Mouse (Mus musculus) myocyte (in vitro differentiated cells): ENCODE data around the gene Zfp644. TPM values are rescaled to one million over a fixed set of nuclear protein-coding genes. Genes with fewer than 3 reads are reported as not detected.

Source experiments
- H3K27me3 ChIP-seq: one replicate; pipeline ENCODE4 v1.6.1; 2011; ENCODE audit not compliant: control insufficient read depth, insufficient read depth, insufficient read length
- H3K36me3 ChIP-seq: one replicate; pipeline ENCODE4 v1.6.1; 2011; ENCODE audit not compliant: control insufficient read depth, insufficient read depth
- H3K4me2 ChIP-seq: one replicate; pipeline ENCODE4 v1.6.1; 2011; ENCODE audit warnings: low read depth, control low read depth
- H3K4me3 ChIP-seq: one replicate; pipeline ENCODE4 v1.5.1; 2011; ENCODE audit warnings: mild to moderate bottlenecking, control low read depth, moderate library complexity
- H3K79me2 ChIP-seq: one replicate; pipeline ENCODE4 v1.6.1; 2011; ENCODE audit not compliant: control insufficient read depth, insufficient read depth
- H3ac ChIP-seq: one replicate; pipeline ENCODE4 v1.6.1; 2011; ENCODE audit not compliant: control insufficient read depth, insufficient read length
- CEBPB ChIP-seq: IDR thresholded peaks from 2 replicates; pipeline ENCODE4 v1.6.1; 2011; ENCODE audit warnings: mild to moderate bottlenecking, moderate library complexity; ENCODE audit not compliant: poor library complexity, insufficient read depth, severe bottlenecking
- E2F4 ChIP-seq: IDR thresholded peaks from one replicate; pipeline ENCODE4 v1.6.1; 2011; ENCODE audit warnings: mild to moderate bottlenecking, control low read depth, moderate library complexity; ENCODE audit not compliant: insufficient read depth
- MAX ChIP-seq: IDR thresholded peaks from one replicate; pipeline ENCODE4 v1.6.1; 2011; ENCODE audit warnings: low read depth, mild to moderate bottlenecking, control low read depth
- MYOD1 ChIP-seq, 3 experiments: IDR thresholded peaks; one replicate each; pipeline ENCODE4 v1.6.1; 2011; ENCODE audit warnings: control low read depth in 2 of 3, low read depth in 2 of 3, mild to moderate bottlenecking in 2 of 3, moderate library complexity in 1 of 3; ENCODE audit not compliant: insufficient read length in 2 of 3, control insufficient read depth in 1 of 3
- MYOG ChIP-seq, 3 experiments: IDR thresholded peaks; one replicate each; pipeline ENCODE4 v1.6.1; 2011; ENCODE audit warnings: control low read depth in 2 of 3, low read depth in 2 of 3, mild to moderate bottlenecking in 2 of 3; ENCODE audit not compliant: insufficient read length in 2 of 3, control insufficient read depth in 1 of 3, insufficient read depth in 1 of 3
- POLR2A ChIP-seq: IDR thresholded peaks from one replicate; pipeline ENCODE4 v1.6.1; 2011; ENCODE audit warnings: low read depth, mild to moderate bottlenecking, control low read depth, moderate library complexity; ENCODE audit not compliant: insufficient read length
- POLR2AphosphoS2 ChIP-seq: IDR thresholded peaks from one replicate; pipeline ENCODE4 v1.6.1; 2011; ENCODE audit warnings: low read depth, control low read depth; ENCODE audit not compliant: insufficient read length
- REST ChIP-seq: IDR thresholded peaks from one replicate; pipeline ENCODE4 v1.6.1; 2011; ENCODE audit warnings: mild to moderate bottlenecking, control low read depth, moderate library complexity; ENCODE audit not compliant: insufficient read depth, insufficient read length
- SRF ChIP-seq: IDR thresholded peaks from one replicate; pipeline ENCODE4 v1.6.1; 2011; ENCODE audit warnings: low read depth; ENCODE audit not compliant: control insufficient read depth, insufficient read length
- TCF12 ChIP-seq: IDR thresholded peaks from one replicate; pipeline ENCODE4 v1.6.1; 2011; ENCODE audit warnings: mild to moderate bottlenecking, control low read depth; ENCODE audit not compliant: poor library complexity, insufficient read depth, severe bottlenecking
- TCF3 ChIP-seq: IDR thresholded peaks from one replicate; pipeline ENCODE4 v1.6.1; 2011; ENCODE audit warnings: low read depth, control low read depth; ENCODE audit not compliant: insufficient read length
- USF1 ChIP-seq: IDR thresholded peaks from one replicate; pipeline ENCODE4 v1.6.1; 2011; ENCODE audit warnings: low read depth, mild to moderate bottlenecking, control low read depth, moderate library complexity
- polyA plus RNA-seq: library from polyadenylated mRNA; unstranded; fragments of >200 nt; fragmentation: generic; extraction: Trizol; gene quantifications from one replicate; pipeline ENCODE4 v1.2.1, GENCODE M21; 2012; ENCODE audit warnings: missing spikeins

The Zfp644 gene
- polyA plus RNA-seq, 1 experiment = 5.1 TPM

DNA sequence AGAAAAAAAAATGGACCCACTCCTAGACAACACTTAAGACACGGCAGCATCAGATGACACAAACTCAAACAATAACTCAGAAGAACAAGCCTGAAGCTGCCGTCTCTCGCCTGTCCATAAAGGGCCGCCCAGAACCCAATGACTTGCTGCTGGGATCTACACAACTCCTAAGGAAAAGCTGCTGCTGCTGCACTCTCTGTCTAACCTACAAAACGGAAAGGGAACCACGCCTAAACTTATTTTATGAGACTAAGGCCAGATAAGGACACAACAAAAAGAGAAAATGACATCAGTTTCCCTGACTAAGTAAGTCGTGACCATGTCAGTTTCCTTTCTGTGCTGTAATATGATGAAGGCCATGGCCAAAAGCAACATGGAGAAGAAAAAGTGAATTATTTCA, 82.5 kb downstream of the Zfp644 start:
- H3K4me2 ChIP-seq = no peak overlapping the region
- peaks cover 44% of the 10 kb centered on the region for H3K36me3 ChIP-seq
- no peak overlapping the region for H3ac ChIP-seq
- H3K79me2 ChIP-seq = peaks cover 13% of the 10 kb centered on the region
- no peak overlapping the region for H3K4me3 ChIP-seq
- no peaks in the 10 kb centered on the region for H3K27me3 ChIP-seq
- TF ChIP-seq CEBPB (no peak), REST (no peak), TCF12 (no peak), TCF3 (no peak), E2F4 (no peak), MYOG (IDR thresholded peaks at IDR 0.05; ENCODE audit: control insufficient read depth in 1 of 3, insufficient read depth in 1 of 3, insufficient read length in 2 of 3, low read depth in 2 of 3) (no peak), POLR2A (no peak), MYOD1 (IDR thresholded peaks at IDR 0.05; ENCODE audit: control insufficient read depth in 1 of 3, insufficient read length in 2 of 3, low read depth in 2 of 3) (no peak), SRF (no peak), MAX (no peak), POLR2AphosphoS2 (no peak), USF1 (no peak)

DNA sequence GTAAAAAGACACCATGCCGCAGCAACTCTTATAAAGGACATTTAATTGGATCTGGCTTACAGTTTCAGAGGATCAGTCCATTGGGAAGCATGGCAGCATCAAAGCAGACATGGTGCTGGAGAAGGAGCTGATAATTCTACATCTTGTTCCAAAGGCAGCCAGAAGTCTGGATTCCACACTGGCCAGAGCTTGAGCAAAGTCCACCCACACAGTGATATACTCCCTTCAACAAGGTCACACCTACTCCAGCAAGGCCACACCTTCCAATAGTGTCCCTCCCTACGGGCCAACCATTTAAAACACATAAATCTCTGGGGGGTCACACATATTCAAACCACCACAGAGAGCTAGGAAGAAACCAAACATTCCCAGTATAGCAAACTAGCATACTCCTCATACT, 84.9 kb downstream of the Zfp644 start:
- Histone ChIP-seq H3ac (no peak overlapping the region), H3K36me3 (peaks cover 25% of the 10 kb centered on the region), H3K4me3 (no peak overlapping the region), H3K27me3 (no peaks in the 10 kb centered on the region), H3K79me2 (peaks cover 13% of the 10 kb centered on the region), H3K4me2 (no peak overlapping the region)
- TF ChIP-seq MAX (no peak), MYOG (IDR thresholded peaks at IDR 0.05; ENCODE audit: control insufficient read depth in 1 of 3, insufficient read depth in 1 of 3, insufficient read length in 2 of 3, low read depth in 2 of 3) (no peak), USF1 (no peak), TCF12 (no peak), TCF3 (no peak), CEBPB (no peak), E2F4 (no peak), MYOD1 (IDR thresholded peaks at IDR 0.05; ENCODE audit: control insufficient read depth in 1 of 3, insufficient read length in 2 of 3, low read depth in 2 of 3) (no peak), REST (no peak)

DNA sequence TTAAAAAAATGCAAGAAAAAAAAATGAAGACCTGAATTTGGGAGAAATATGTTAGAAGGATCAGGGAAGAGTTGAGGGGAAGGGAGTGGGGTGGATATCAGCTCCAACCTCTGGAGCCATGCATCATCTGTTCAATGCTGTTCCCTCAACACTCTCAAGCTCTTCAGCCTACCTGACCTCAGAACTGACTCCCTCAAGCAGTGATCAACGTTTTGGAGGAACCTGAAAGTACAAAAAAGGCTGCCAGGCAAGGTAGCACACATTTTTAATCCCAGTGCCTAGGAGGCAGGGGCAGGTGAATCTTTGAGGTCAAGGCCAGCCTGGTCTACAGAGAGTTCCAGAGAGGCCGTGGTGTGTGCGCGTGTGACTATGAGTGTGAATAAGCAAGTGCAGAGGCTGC, 88.3 kb downstream of the Zfp644 start, which contains the start of gene Gm17304:
Gene Gm17304 (plus strand): TSS at position 301 of the 400 bp plus-strand sequence.
- no peak within 1 kb of the TSS for H3K4me2 ChIP-seq
- no peaks in the 10 kb centered on the region for H3K27me3 ChIP-seq

DNA sequence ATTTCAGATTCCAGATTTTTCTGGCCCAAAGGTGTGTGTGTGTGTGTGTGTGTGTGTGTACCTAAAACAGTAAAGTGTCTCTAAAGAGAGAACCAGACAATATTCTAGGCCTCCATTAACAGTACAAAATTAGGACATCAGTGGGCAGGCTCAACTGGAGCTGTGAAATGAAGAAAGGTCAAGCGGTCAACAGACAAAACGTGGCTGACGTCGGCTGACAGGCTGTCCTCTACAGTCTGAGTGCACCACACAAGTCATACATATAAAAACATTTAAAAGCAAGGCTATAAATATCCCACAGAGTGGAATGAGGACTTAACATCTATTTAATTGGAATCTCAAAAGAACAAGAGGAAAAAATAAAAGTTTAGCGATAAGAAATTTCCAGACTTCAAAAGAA, 90.0 kb downstream of the Zfp644 start:
- Histone ChIP-seq H3K4me3 (no peak overlapping the region), H3K27me3 (no peaks in the 10 kb centered on the region), H3K79me2 (peaks cover 9% of the 10 kb centered on the region), H3K36me3 (peaks cover 6% of the 10 kb centered on the region), H3K4me2 (no peak overlapping the region), H3ac (no peak overlapping the region)
- TF ChIP-seq POLR2AphosphoS2 (no peak), TCF12 (no peak), SRF (no peak), MYOD1 (IDR thresholded peaks at IDR 0.05; ENCODE audit: control insufficient read depth in 1 of 3, insufficient read length in 2 of 3, low read depth in 2 of 3) (no peak), TCF3 (no peak), CEBPB (no peak), REST (no peak), POLR2A (no peak), USF1 (no peak), E2F4 (no peak), MAX (no peak), MYOG (IDR thresholded peaks at IDR 0.05; ENCODE audit: control insufficient read depth in 1 of 3, insufficient read depth in 1 of 3, insufficient read length in 2 of 3, low read depth in 2 of 3) (no peak)

More for the DNA sequence above, 88.3 kb downstream of the Zfp644 start, which contains the start of gene Gm17304:
- no peak for TF ChIP-seq TCF12
- no peak for TF ChIP-seq MAX
- no peak for TF ChIP-seq TCF3
- TF ChIP-seq REST = no peak
- TF ChIP-seq E2F4 = no peak
- TF ChIP-seq MYOD1 (IDR thresholded peaks at IDR 0.05; ENCODE audit: control insufficient read depth in 1 of 3, insufficient read length in 2 of 3, low read depth in 2 of 3) = no peak
- no peak for TF ChIP-seq CEBPB
- TF ChIP-seq USF1 = no peak
- TF ChIP-seq POLR2AphosphoS2 = no peak
- TF ChIP-seq SRF = no peak
- no peak for TF ChIP-seq MYOG (IDR thresholded peaks at IDR 0.05; ENCODE audit: control insufficient read depth in 1 of 3, insufficient read depth in 1 of 3, insufficient read length in 2 of 3, low read depth in 2 of 3)
- no peak for TF ChIP-seq POLR2A
- Histone ChIP-seq H3K4me3 (no peak within 1 kb of the TSS), H3K36me3 (peaks cover 10% of the 10 kb centered on the region), H3ac (no peak within 1 kb of the TSS), H3K79me2 (peaks cover 9% of the 10 kb centered on the region)

DNA sequence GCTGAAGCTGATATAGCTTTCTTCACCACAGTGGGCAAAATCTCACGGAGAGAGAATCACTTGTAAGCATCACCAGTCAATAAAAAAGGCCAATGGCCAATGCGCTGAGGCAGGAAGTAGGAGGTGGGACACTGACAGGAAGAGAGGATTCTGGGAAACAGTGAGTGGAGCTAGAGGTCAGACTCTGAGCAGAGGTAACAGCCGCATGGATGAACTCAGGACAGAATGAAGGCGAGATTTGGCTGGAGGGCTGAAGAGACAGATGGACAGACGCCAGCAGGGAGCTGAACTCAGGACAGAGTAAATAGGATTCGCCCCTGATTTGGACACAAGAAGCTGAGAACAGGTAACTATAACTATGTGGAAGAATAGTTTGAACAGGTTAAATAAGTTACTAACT, 92.0 kb downstream of the Zfp644 start:
- no peaks in the 10 kb centered on the region for H3K27me3 ChIP-seq
- no peak for TF ChIP-seq POLR2AphosphoS2
- no peak for TF ChIP-seq TCF3
- no peak for TF ChIP-seq MAX
- no peak for TF ChIP-seq TCF12
- no peak for TF ChIP-seq POLR2A
- TF ChIP-seq REST = no peak
- TF ChIP-seq SRF = no peak
- no peak for TF ChIP-seq E2F4
- TF ChIP-seq MYOG (IDR thresholded peaks at IDR 0.05; ENCODE audit: control insufficient read depth in 1 of 3, insufficient read depth in 1 of 3, insufficient read length in 2 of 3, low read depth in 2 of 3) = no peak
- TF ChIP-seq USF1 = no peak
- no peak overlapping the region for H3ac ChIP-seq
- no peaks in the 10 kb centered on the region for H3K79me2 ChIP-seq
- no peaks in the 10 kb centered on the region for H3K36me3 ChIP-seq
- no peak overlapping the region for H3K4me2 ChIP-seq
- no peak overlapping the region for H3K4me3 ChIP-seq
